Mouse (Mus musculus) kidney, adult 2 months (tissue): ENCODE measurements at regions not wholly inside any gene's neighbourhood (a gene's known extent, or its start where the extent isn't known, plus 50 kb on each side); places are given as distances from the start of the nearest gene placed in this dataset.

Experiments used
- CTCF ChIP-seq: fragments of 200-500 bp; conservative IDR thresholded peaks from 2 replicates; pipeline ENCODE4 v1.5.1; 2011; ENCODE audit warnings: low read depth, mild to moderate bottlenecking, control low read depth, low read length, moderate library complexity, mixed read lengths; ENCODE audit not compliant: insufficient read depth, insufficient read length
- POLR2A ChIP-seq: fragments of 200-500 bp; IDR thresholded peaks from one replicate; pipeline ENCODE4 v1.6.1; 2011; ENCODE audit warnings: low read depth, low read length, control low read depth

DNA sequence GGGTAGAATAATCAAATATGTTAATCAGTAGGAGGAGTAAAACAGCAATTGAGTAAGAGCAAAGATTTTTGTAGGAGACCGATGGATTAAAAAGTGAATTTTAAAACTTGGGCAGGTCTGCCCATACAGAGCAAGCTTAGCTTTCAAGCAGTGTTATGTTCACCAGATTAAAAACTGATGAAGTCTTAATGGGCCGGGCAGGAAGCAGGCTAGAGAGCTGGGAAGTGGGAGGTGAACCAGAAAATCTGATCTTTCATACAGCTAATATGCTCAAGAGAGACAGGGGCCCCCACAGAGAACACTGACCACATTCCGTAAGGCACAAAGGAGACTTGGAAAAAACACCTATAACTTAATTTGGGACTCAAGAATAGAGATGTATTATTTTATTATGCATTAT lies 316.4 kb upstream of the Adgrl2 start:
- TF ChIP-seq CTCF (no peak), POLR2A (no peak)
